Mouse (Mus musculus): ENCODE measurements around the gene Crat. TPM values are rescaled to one million over a fixed set of nuclear protein-coding genes. Genes with fewer than 3 reads are reported as not detected.

Gene Crat
- polyA plus RNA-seq (2014; fragmentation: Nextera tagmentation; extraction: Ambion mirVana), result 22.2 and 24.0 TPM in 2 replicates

- peaks cover 35% of the 10 kb centered on the region for H3K4me1 ChIP-seq (ENCODE audit: control insufficient read depth, insufficient read depth, low read length)
- H3K27ac ChIP-seq (replicated peaks; ENCODE audit: low read depth, low read length), result peak within 1 kb of the TSS; percentile 92
- peak within 1 kb of the TSS; percentile 89 for H3K9ac ChIP-seq (replicated peaks; ENCODE audit: low read length)
- no peaks in the 10 kb centered on the region for H3K27me3 ChIP-seq (ENCODE audit: control insufficient read depth, insufficient read depth, low read length)
- H3K4me2 ChIP-seq (ENCODE audit: low read length), result peak within 1 kb of the TSS; percentile 74
- no peaks in the 10 kb centered on the region for H3K9me3 ChIP-seq (ENCODE audit: control insufficient read depth, low read length)
- under 1% methylated on average over 58 of the region's 58 CpGs for WGBS
- peaks cover 12% of the 10 kb centered on the region for H3K36me3 ChIP-seq (ENCODE audit: control insufficient read depth, insufficient read depth, low read length)
- peak; percentile 82 for ATAC-seq (ENCODE audit: low FRiP score, low TSS enrichment)
- H3K4me3 ChIP-seq (replicated peaks; ENCODE audit: low read depth, low read length), result peak within 1 kb of the TSS; percentile 75
- DNase-seq, result peak; percentile 84
Observed at GRCm38 (mm10) chr2:30415157-30415935, at the start of gene Crat. TSS of gene Crat (minus strand) at chr2:30415813.

DNA sequence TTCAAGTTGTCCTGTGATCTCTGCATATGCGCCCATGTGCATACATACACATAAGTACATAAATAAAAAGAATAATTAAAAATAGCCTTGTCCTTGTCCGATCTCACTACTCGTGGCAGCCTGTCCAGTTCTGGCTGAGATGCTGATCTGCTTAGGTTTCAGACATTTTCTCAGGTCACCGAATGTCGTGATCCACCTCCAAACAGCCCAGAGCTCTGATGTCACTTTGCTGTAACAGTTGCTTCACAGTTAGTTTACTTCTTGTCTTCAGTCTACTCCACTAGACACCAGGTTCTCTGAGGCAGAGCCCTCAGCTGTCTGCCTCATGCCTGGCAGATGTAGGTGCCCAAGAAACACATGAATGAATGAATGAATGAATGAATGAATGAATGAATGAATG, 48.8 kb upstream of the Crat start:
- 75% methylated on average over 5 of the region's 5 CpGs for WGBS
- DNase-seq, result no peak
- no peak overlapping the region for H3K27ac ChIP-seq (replicated peaks; ENCODE audit: low read depth, low read length)
- H3K9ac ChIP-seq (replicated peaks; ENCODE audit: low read length), result no peak overlapping the region
- peaks cover 19% of the 10 kb centered on the region for H3K4me1 ChIP-seq (ENCODE audit: control insufficient read depth, insufficient read depth, low read length)
- no peaks in the 10 kb centered on the region for H3K9me3 ChIP-seq (ENCODE audit: control insufficient read depth, low read length)
- peak overlapping the region; percentile 38 for H3K4me2 ChIP-seq (ENCODE audit: low read length)
- H3K36me3 ChIP-seq (ENCODE audit: control insufficient read depth, insufficient read depth, low read length), result no peaks in the 10 kb centered on the region
- no peak overlapping the region for H3K4me3 ChIP-seq (replicated peaks; ENCODE audit: low read depth, low read length)
- H3K27me3 ChIP-seq (ENCODE audit: control insufficient read depth, insufficient read depth, low read length), result no peaks in the 10 kb centered on the region
- ATAC-seq (ENCODE audit: low FRiP score, low TSS enrichment), result no peak

GRCm38 (mm10) chr2:30463904-30464330, 48.3 kb upstream of the Crat start:
- no peaks in the 10 kb centered on the region for H3K27me3 ChIP-seq (ENCODE audit: control insufficient read depth, insufficient read depth, low read length)
- peaks cover 14% of the 10 kb centered on the region for H3K4me1 ChIP-seq (ENCODE audit: control insufficient read depth, insufficient read depth, low read length)
- WGBS, result 6% methylated on average over 9 of the region's 9 CpGs
- no peak overlapping the region; the same call in 1 of the 2 replicates for H3K27ac ChIP-seq (replicated peaks; ENCODE audit: low read depth, low read length)
- DNase-seq, result peak; percentile 52
- H3K36me3 ChIP-seq (ENCODE audit: control insufficient read depth, insufficient read depth, low read length), result no peaks in the 10 kb centered on the region
- H3K9me3 ChIP-seq (ENCODE audit: control insufficient read depth, low read length), result no peaks in the 10 kb centered on the region
- H3K4me2 ChIP-seq (ENCODE audit: low read length), result peak overlapping the region; percentile 38
- ATAC-seq (ENCODE audit: low FRiP score, low TSS enrichment), result peak; percentile 62; the same call in 1 of the 2 replicates
- peak overlapping the region; percentile 21 for H3K9ac ChIP-seq (replicated peaks; ENCODE audit: low read length)
- H3K4me3 ChIP-seq (replicated peaks; ENCODE audit: low read depth, low read length), result no peak overlapping the region

- Histone ChIP-seq H3K9ac (replicated peaks; ENCODE audit: low read length) (peak overlapping the region; percentile 21), H3K9me3 (ENCODE audit: control insufficient read depth, low read length) (no peaks in the 10 kb centered on the region), H3K36me3 (ENCODE audit: control insufficient read depth, insufficient read depth, low read length) (no peaks in the 10 kb centered on the region), H3K27me3 (ENCODE audit: control insufficient read depth, insufficient read depth, low read length) (no peaks in the 10 kb centered on the region), H3K4me2 (ENCODE audit: low read length) (peak overlapping the region; percentile 38; the same call in 1 of the 2 replicates), H3K4me3 (replicated peaks; ENCODE audit: low read depth, low read length) (no peak overlapping the region), H3K27ac (replicated peaks; ENCODE audit: low read depth, low read length) (no peak overlapping the region; the same call in 1 of the 2 replicates), H3K4me1 (ENCODE audit: control insufficient read depth, insufficient read depth, low read length) (peaks cover 8% of the 10 kb centered on the region; the same call in 1 of the 2 replicates)
- WGBS, result 37% methylated on average over 5 of the region's 5 CpGs
- ATAC-seq (ENCODE audit: low FRiP score, low TSS enrichment) (no peak), DNase-seq (no peak)
Observed at GRCm38 (mm10) chr2:30463341-30463761, 47.7 kb upstream of the Crat start.

DNA sequence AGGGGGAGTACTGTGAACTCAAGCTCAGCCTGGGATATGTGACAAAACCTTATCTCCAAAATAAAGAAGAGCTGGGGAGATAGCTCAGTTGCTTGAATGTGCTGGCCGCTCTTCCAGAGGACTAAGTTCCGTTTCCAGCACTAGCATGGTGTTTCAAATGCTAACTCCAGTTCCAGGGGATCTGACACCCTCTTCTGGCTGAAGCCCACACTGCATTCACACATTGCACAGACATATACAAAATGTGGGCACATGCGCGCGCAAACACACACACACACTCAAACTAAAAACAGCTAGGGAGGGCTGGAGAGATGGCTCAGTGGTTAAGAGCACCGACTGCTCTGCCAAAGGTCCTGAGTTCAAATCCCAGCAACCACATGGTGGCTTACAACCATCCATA, 43.6 kb upstream of the Crat start:
- Histone ChIP-seq H3K9ac (replicated peaks; ENCODE audit: low read length) (no peak overlapping the region), H3K4me1 (ENCODE audit: control insufficient read depth, insufficient read depth, low read length) (peaks cover 8% of the 10 kb centered on the region; the same call in 1 of the 2 replicates), H3K9me3 (ENCODE audit: control insufficient read depth, low read length) (no peaks in the 10 kb centered on the region), H3K27ac (replicated peaks; ENCODE audit: low read depth, low read length) (no peak overlapping the region), H3K36me3 (ENCODE audit: control insufficient read depth, insufficient read depth, low read length) (no peaks in the 10 kb centered on the region), H3K4me3 (replicated peaks; ENCODE audit: low read depth, low read length) (no peak overlapping the region), H3K27me3 (ENCODE audit: control insufficient read depth, insufficient read depth, low read length) (no peaks in the 10 kb centered on the region), H3K4me2 (ENCODE audit: low read length) (no peak overlapping the region)
- WGBS, result 92% methylated on average over 6 of the region's 6 CpGs
- no peak for DNase-seq
- no peak for ATAC-seq (ENCODE audit: low FRiP score, low TSS enrichment)

GRCm38 (mm10) chr2:30458349-30458748, 42.7 kb upstream of the Crat start:
- no peaks in the 10 kb centered on the region for H3K9me3 ChIP-seq (ENCODE audit: control insufficient read depth, low read length)
- H3K4me3 ChIP-seq (replicated peaks; ENCODE audit: low read depth, low read length), result no peak overlapping the region
- WGBS, result 89% methylated on average over 6 of the region's 6 CpGs
- ATAC-seq (ENCODE audit: low FRiP score, low TSS enrichment) (no peak), DNase-seq (no peak)
- H3K4me1 ChIP-seq (ENCODE audit: control insufficient read depth, insufficient read depth, low read length), result 0 out of 2 replicates have a peak, but pooled peaks cover under 1% of the 10 kb centered on the region
- H3K9ac ChIP-seq (replicated peaks; ENCODE audit: low read length), result no peak overlapping the region
- no peak overlapping the region for H3K4me2 ChIP-seq (ENCODE audit: low read length)
- no peaks in the 10 kb centered on the region for H3K27me3 ChIP-seq (ENCODE audit: control insufficient read depth, insufficient read depth, low read length)
- H3K36me3 ChIP-seq (ENCODE audit: control insufficient read depth, insufficient read depth, low read length), result no peaks in the 10 kb centered on the region
- no peak overlapping the region for H3K27ac ChIP-seq (replicated peaks; ENCODE audit: low read depth, low read length)

GRCm38 (mm10) chr2:30456104-30456980, 40.7 kb upstream of the Crat start:
- no peaks in the 10 kb centered on the region for H3K27me3 ChIP-seq (ENCODE audit: control insufficient read depth, insufficient read depth, low read length)
- H3K4me1 ChIP-seq (ENCODE audit: control insufficient read depth, insufficient read depth, low read length), result no peaks in the 10 kb centered on the region
- no peak overlapping the region for H3K4me2 ChIP-seq (ENCODE audit: low read length)
- ATAC-seq (ENCODE audit: low FRiP score, low TSS enrichment) (no peak), DNase-seq (no peak)
- H3K9me3 ChIP-seq (ENCODE audit: control insufficient read depth, low read length), result no peaks in the 10 kb centered on the region
- no peak overlapping the region for H3K9ac ChIP-seq (replicated peaks; ENCODE audit: low read length)
- H3K27ac ChIP-seq (replicated peaks; ENCODE audit: low read depth, low read length), result no peak overlapping the region
- 79% methylated on average over 13 of the region's 13 CpGs for WGBS
- H3K36me3 ChIP-seq (ENCODE audit: control insufficient read depth, insufficient read depth, low read length), result no peaks in the 10 kb centered on the region
- no peak overlapping the region for H3K4me3 ChIP-seq (replicated peaks; ENCODE audit: low read depth, low read length)

- no peak overlapping the region for H3K4me3 ChIP-seq (replicated peaks; ENCODE audit: low read depth, low read length)
- peaks cover 10% of the 10 kb centered on the region for H3K36me3 ChIP-seq (ENCODE audit: control insufficient read depth, insufficient read depth, low read length)
- H3K9me3 ChIP-seq (ENCODE audit: control insufficient read depth, low read length), result no peaks in the 10 kb centered on the region
- H3K9ac ChIP-seq (replicated peaks; ENCODE audit: low read length), result no peak overlapping the region
- ATAC-seq (ENCODE audit: low FRiP score, low TSS enrichment) (no peak), DNase-seq (no peak)
- H3K4me2 ChIP-seq (ENCODE audit: low read length), result no peak overlapping the region
- H3K27ac ChIP-seq (replicated peaks; ENCODE audit: low read depth, low read length), result no peak overlapping the region
- no peaks in the 10 kb centered on the region for H3K4me1 ChIP-seq (ENCODE audit: control insufficient read depth, insufficient read depth, low read length)
- no peaks in the 10 kb centered on the region for H3K27me3 ChIP-seq (ENCODE audit: control insufficient read depth, insufficient read depth, low read length)
- WGBS, result 80% methylated on average over 5 of the region's 5 CpGs
Observed at GRCm38 (mm10) chr2:30454587-30454986, 39.0 kb upstream of the Crat start.
